Mouse (Mus musculus) testis, adult 2 months (tissue): Measurements from ENCODE around the gene Gramd1b. TPM values are rescaled to one million over a fixed set of nuclear protein-coding genes. Genes with fewer than 3 reads are reported as not detected.
A peak's percentile ranks its signal among the peaks of the same experiment; 100 is the strongest.

ENCODE experiments used
- H3K27ac ChIP-seq: fragments of 200-500 bp; 2 replicates; pipeline ENCODE4 v1.5.1; 2012; ENCODE audit warnings: low read depth, low read length; ENCODE audit not compliant: control insufficient read depth, insufficient read depth
- H3K27me3 ChIP-seq: fragments of 200-500 bp; 2 replicates; pipeline ENCODE4 v1.6.1; 2012; ENCODE audit warnings: mild to moderate bottlenecking, low read length, moderate library complexity; ENCODE audit not compliant: control insufficient read depth, insufficient read depth
- H3K36me3 ChIP-seq: fragments of 200-500 bp; 2 replicates; pipeline ENCODE4 v1.6.1; 2012; ENCODE audit warnings: mild to moderate bottlenecking, low read length; ENCODE audit not compliant: control insufficient read depth, insufficient read depth
- H3K4me1 ChIP-seq: fragments of 200-500 bp; 2 replicates; pipeline ENCODE4 v1.6.1; 2012; ENCODE audit warnings: low read length; ENCODE audit not compliant: control insufficient read depth, insufficient read depth
- H3K4me3 ChIP-seq: fragments of 200-500 bp; 2 replicates; pipeline ENCODE4 v1.5.1; 2012; ENCODE audit warnings: low read depth, mild to moderate bottlenecking, low read length, moderate library complexity, mixed read lengths; ENCODE audit not compliant: control insufficient read depth
- CTCF ChIP-seq: fragments of 200-500 bp; IDR thresholded peaks from 2 replicates; pipeline ENCODE4 v1.5.1; 2012; ENCODE audit warnings: low read depth, mild to moderate bottlenecking, inconsistent platforms, low read length, moderate library complexity; ENCODE audit not compliant: control insufficient read depth, insufficient read depth, insufficient replicate concordance
- POLR2A ChIP-seq: fragments of 200-500 bp; IDR thresholded peaks from 2 replicates; pipeline ENCODE4 v1.6.1; 2012; ENCODE audit warnings: low read depth, mild to moderate bottlenecking, inconsistent platforms, low read length, moderate library complexity; ENCODE audit not compliant: control insufficient read depth
- polyA plus RNA-seq: library from polyadenylated mRNA; depleted of rRNA; stranded (reverse); fragments of >200 nt; gene quantifications from 2 replicates; pipeline ENCODE4 v1.2.3, GENCODE M21; 2012

Gene Gramd1b
- polyA plus RNA-seq, 1 experiment: 143 TPM

- no peaks in the 10 kb centered on the region; the same call in 1 of the 2 replicates for H3K4me1 ChIP-seq
- no peak overlapping the region for H3K27ac ChIP-seq
- TF ChIP-seq POLR2A (no peak), CTCF (no peak)
- peaks cover 5% of the 10 kb centered on the region for H3K36me3 ChIP-seq
- no peak overlapping the region for H3K4me3 ChIP-seq
- no peaks in the 10 kb centered on the region for H3K27me3 ChIP-seq
These were observed 233.2 kb downstream of the Gramd1b start for GRCm38 (mm10) chr9:40297969-40298368.

- TF ChIP-seq CTCF: no peak
- Histone ChIP-seq H3K27me3 (no peaks in the 10 kb centered on the region), H3K27ac (no peak overlapping the region), H3K4me3 (no peak overlapping the region), H3K4me1 (no peaks in the 10 kb centered on the region; the same call in 1 of the 2 replicates), H3K36me3 (peaks cover 1% of the 10 kb centered on the region)
These were observed 234.9 kb downstream of the Gramd1b start for GRCm38 (mm10) chr9:40296251-40296650.

- TF ChIP-seq POLR2A (no peak), CTCF (no peak)
- H3K4me1 ChIP-seq: no peaks in the 10 kb centered on the region; the same call in 1 of the 2 replicates
- H3K27me3 ChIP-seq: no peaks in the 10 kb centered on the region
- no peak overlapping the region for H3K27ac ChIP-seq
- peaks cover 1% of the 10 kb centered on the region for H3K36me3 ChIP-seq
- H3K4me3 ChIP-seq: no peak overlapping the region
These were observed 236.3 kb downstream of the Gramd1b start for GRCm38 (mm10) chr9:40294866-40295265.

- H3K4me3 ChIP-seq: peak overlapping the region; percentile 40
- peak overlapping the region; percentile 23; the same call in 1 of the 2 replicates for H3K27ac ChIP-seq
- TF ChIP-seq POLR2A: no peak
- TF ChIP-seq CTCF: no peak
- no peaks in the 10 kb centered on the region for H3K27me3 ChIP-seq
- H3K4me1 ChIP-seq: no peaks in the 10 kb centered on the region; the same call in 1 of the 2 replicates
- H3K36me3 ChIP-seq: peaks cover 1% of the 10 kb centered on the region
These were observed 237.0 kb downstream of the Gramd1b start for GRCm38 (mm10) chr9:40294210-40294609.

GRCm38 (mm10) chr9:40293740-40294139, 237.4 kb downstream of the Gramd1b start:
- Histone ChIP-seq H3K27me3 (no peaks in the 10 kb centered on the region), H3K4me1 (no peaks in the 10 kb centered on the region; the same call in 1 of the 2 replicates), H3K36me3 (peaks cover 1% of the 10 kb centered on the region), H3K27ac (peak overlapping the region; percentile 63), H3K4me3 (peak overlapping the region; percentile 18)
- TF ChIP-seq CTCF: no peak
- TF ChIP-seq POLR2A: no peak; the same call in 1 of the 2 replicates

GRCm38 (mm10) chr9:40293286-40293685, 237.9 kb downstream of the Gramd1b start:
- no peaks in the 10 kb centered on the region for H3K27me3 ChIP-seq
- H3K4me1 ChIP-seq: no peaks in the 10 kb centered on the region; the same call in 1 of the 2 replicates
- peaks cover 1% of the 10 kb centered on the region for H3K36me3 ChIP-seq
- no peak for TF ChIP-seq POLR2A
- no peak for TF ChIP-seq CTCF
- H3K27ac ChIP-seq: peak overlapping the region; percentile 63
- H3K4me3 ChIP-seq: peak overlapping the region; percentile 18

GRCm38 (mm10) chr9:40292475-40292874, 238.7 kb downstream of the Gramd1b start:
- Histone ChIP-seq H3K27me3 (no peaks in the 10 kb centered on the region), H3K36me3 (peaks cover 1% of the 10 kb centered on the region), H3K4me3 (no peak overlapping the region), H3K4me1 (no peaks in the 10 kb centered on the region; the same call in 1 of the 2 replicates), H3K27ac (no peak overlapping the region)
- TF ChIP-seq POLR2A (no peak), CTCF (no peak)
